Mouse (Mus musculus) MEL (cell line): Measurements from ENCODE around the gene Senp5. TPM values are rescaled to one million over a fixed set of nuclear protein-coding genes. Genes with fewer than 3 reads are reported as not detected.

Experiments
- DNase-seq: peaks from one replicate; pipeline ENCODE4 v3.0.0; 2011; ENCODE audit warnings: low read depth, low spot score
- H3K27ac ChIP-seq: 2 replicates; pipeline ENCODE4 v1.5.1; 2012; ENCODE audit warnings: low read depth, mild to moderate bottlenecking, control low read depth, low read length, moderate library complexity; ENCODE audit not compliant: control insufficient read depth
- H3K27me3 ChIP-seq, 2 experiments: fragments of 150-350 bp in 1 of 2; sonication (generic) in 1 of 2; 2 replicates each; pipeline ENCODE4 v1.6.1; 2012; ENCODE audit warnings: low read length in 2 of 2, mild to moderate bottlenecking in 2 of 2, improper control_type of control experiment in 1 of 2, moderate library complexity in 1 of 2; ENCODE audit not compliant: insufficient read depth in 2 of 2, control insufficient read depth in 1 of 2
- H3K36me3 ChIP-seq, 2 experiments: 2 replicates each; pipeline ENCODE4 v1.6.1; 2012 to 2014; ENCODE audit warnings: low read length in 2 of 2, improper control_type of control experiment in 1 of 2, inconsistent platforms in 1 of 2, mild to moderate bottlenecking in 1 of 2; ENCODE audit not compliant: insufficient read depth in 2 of 2, control insufficient read depth in 1 of 2
- H3K4me1 ChIP-seq, 2 experiments: fragments of 150-350 bp in 1 of 2; sonication (generic) in 1 of 2; 2 replicates each; pipeline ENCODE4 v1.6.1; 2012; ENCODE audit warnings: low read length in 2 of 2, improper control_type of control experiment in 1 of 2, mild to moderate bottlenecking in 1 of 2; ENCODE audit not compliant: insufficient read depth in 2 of 2, control insufficient read depth in 1 of 2
- H3K4me3 ChIP-seq, 2 experiments: fragments of 150-350 bp in 1 of 2; sonication (generic) in 1 of 2; 2 replicates each; pipeline ENCODE4 v1.5.1; 2012; ENCODE audit warnings: low read depth in 2 of 2, low read length in 2 of 2, mild to moderate bottlenecking in 2 of 2, moderate library complexity in 2 of 2, control low read depth in 1 of 2, improper control_type of control experiment in 1 of 2; ENCODE audit not compliant: control insufficient read depth in 1 of 2, insufficient read depth in 1 of 2
- H3K79me2 ChIP-seq: 2 replicates; pipeline ENCODE4 v1.6.1; 2012; ENCODE audit warnings: mild to moderate bottlenecking, low read length, moderate library complexity; ENCODE audit not compliant: control insufficient read depth, poor library complexity, insufficient read depth
- H3K9ac ChIP-seq: 2 replicates; pipeline ENCODE4 v1.6.1; 2012; ENCODE audit warnings: low read depth, mild to moderate bottlenecking, control low read depth, low read length, moderate library complexity; ENCODE audit not compliant: control insufficient read depth, poor library complexity, severe bottlenecking
- H3K9me3 ChIP-seq: fragments of 150-350 bp; sonication (generic); replicated peaks from 2 replicates; pipeline ENCODE4 v1.6.1; 2012; ENCODE audit warnings: mild to moderate bottlenecking, low read length, improper control_type of control experiment, moderate library complexity; ENCODE audit not compliant: insufficient read depth
- CHD2 ChIP-seq: IDR thresholded peaks from 2 replicates; pipeline ENCODE4 v1.6.1; 2011; ENCODE audit warnings: low read length, improper control_type of control experiment
- CTCF ChIP-seq, 3 experiments: IDR thresholded peaks in 2 of 3; conservative IDR thresholded peaks in 1 of 3; 2 replicates each; pipeline ENCODE4 v1.5.1; 2011 to 2012; ENCODE audit warnings: low read length in 3 of 3, low read depth in 2 of 3, mild to moderate bottlenecking in 2 of 3, improper control_type of control experiment in 1 of 3, inconsistent platforms in 1 of 3, mixed read lengths in 1 of 3, moderate library complexity in 1 of 3; ENCODE audit not compliant: control insufficient read depth in 1 of 3, insufficient read depth in 1 of 3, poor library complexity in 1 of 3, severe bottlenecking in 1 of 3
- E2F4 ChIP-seq: IDR thresholded peaks from 2 replicates; pipeline ENCODE4 v1.6.1; 2011; ENCODE audit warnings: low read depth, low read length, improper control_type of control experiment, borderline replicate concordance
- GABPA ChIP-seq: IDR thresholded peaks from 2 replicates; pipeline ENCODE4 v1.6.1; 2012; ENCODE audit warnings: low read depth, mild to moderate bottlenecking, inconsistent platforms, low read length, improper control_type of control experiment, moderate library complexity
- GATA1 ChIP-seq: IDR thresholded peaks from 2 replicates; pipeline ENCODE4 v1.6.1; 2011; ENCODE audit warnings: low read depth, low read length, improper control_type of control experiment
- HCFC1 ChIP-seq: IDR thresholded peaks from 2 replicates; pipeline ENCODE4 v1.6.1; 2012; ENCODE audit warnings: low read depth, mild to moderate bottlenecking, inconsistent platforms, low read length, improper control_type of control experiment, moderate library complexity
- KAT2A ChIP-seq: conservative IDR thresholded peaks from 2 replicates; pipeline ENCODE4 v1.6.1; 2012; ENCODE audit warnings: low read depth, low read length, improper control_type of control experiment, inconsistent platforms
- MAFK ChIP-seq: IDR thresholded peaks from 2 replicates; pipeline ENCODE4 v1.6.1; 2011; ENCODE audit warnings: low read depth, mild to moderate bottlenecking, low read length, improper control_type of control experiment, borderline replicate concordance
- MAZ ChIP-seq: IDR thresholded peaks from 2 replicates; pipeline ENCODE4 v1.6.1; 2012; ENCODE audit warnings: low read depth, mild to moderate bottlenecking, inconsistent platforms, low read length, improper control_type of control experiment
- MYB ChIP-seq: IDR thresholded peaks from 2 replicates; pipeline ENCODE4 v1.6.1; 2011; ENCODE audit warnings: mild to moderate bottlenecking, low read depth, low read length, improper control_type of control experiment
- NELFE ChIP-seq: IDR thresholded peaks from 2 replicates; pipeline ENCODE4 v1.6.1; 2011; ENCODE audit warnings: low read depth, low read length, improper control_type of control experiment
- POLR2AphosphoS2 ChIP-seq: IDR thresholded peaks from 2 replicates; pipeline ENCODE4 v1.6.1; 2011; ENCODE audit warnings: low read length, improper control_type of control experiment
- POLR2AphosphoS5 ChIP-seq: IDR thresholded peaks from 2 replicates; pipeline ENCODE4 v1.6.1; 2012; ENCODE audit warnings: low read depth, borderline replicate concordance, mild to moderate bottlenecking, inconsistent platforms, low read length, moderate library complexity, mixed read lengths
- RAD21 ChIP-seq: IDR thresholded peaks from 2 replicates; pipeline ENCODE4 v1.6.1; 2011; ENCODE audit warnings: mild to moderate bottlenecking, low read depth, low read length, improper control_type of control experiment
- SIN3A ChIP-seq: IDR thresholded peaks from 2 replicates; pipeline ENCODE4 v1.6.1; 2012; ENCODE audit warnings: low read length, improper control_type of control experiment, inconsistent platforms
- SMC3 ChIP-seq: IDR thresholded peaks from 2 replicates; pipeline ENCODE4 v1.6.1; 2011; ENCODE audit warnings: low read depth, low read length, improper control_type of control experiment
- TBP ChIP-seq: IDR thresholded peaks from 2 replicates; pipeline ENCODE4 v1.8.0; 2011; ENCODE audit warnings: low read depth, low read length, improper control_type of control experiment
- TCF12 ChIP-seq: IDR thresholded peaks from 2 replicates; pipeline ENCODE4 v1.6.1; 2014; ENCODE audit warnings: low read depth, mild to moderate bottlenecking, inconsistent platforms, low read length, improper control_type of control experiment, moderate library complexity
- USF1 ChIP-seq: IDR thresholded peaks from 2 replicates; pipeline ENCODE4 v1.6.1; 2014; ENCODE audit warnings: low read depth, mild to moderate bottlenecking, inconsistent platforms, low read length, improper control_type of control experiment, moderate library complexity
- ZC3H11A ChIP-seq: IDR thresholded peaks from 2 replicates; pipeline ENCODE4 v1.6.1; 2012; ENCODE audit warnings: low read depth, mild to moderate bottlenecking, inconsistent platforms, low read length, improper control_type of control experiment
- polyA plus RNA-seq, 2 experiments: library from polyadenylated mRNA; stranded (reverse) in 1 of 2; unstranded in 1 of 2; fragments of >175 nt in 1 of 2; fragments of >200 nt in 1 of 2; gene quantifications; 2 replicates each; pipeline versions ENCODE4 v1.2.1 to v1.2.4; 2012; ENCODE audit warnings: low replicate concordance in 2 of 2, low read depth in 1 of 2; ENCODE audit not compliant: insufficient read length in 2 of 2, insufficient read depth in 1 of 2, missing spikeins in 1 of 2
- total RNA-seq: library from RNA; depleted of rRNA; stranded (reverse); fragments of 300-350 nt; gene quantifications from 2 replicates; pipeline ENCODE4 v1.2.3, GENCODE M21; 2012

Gene Senp5
- total and polyA plus RNA-seq, 3 experiments = 10.3 to 12.5 TPM; not detected in 1

DNA sequence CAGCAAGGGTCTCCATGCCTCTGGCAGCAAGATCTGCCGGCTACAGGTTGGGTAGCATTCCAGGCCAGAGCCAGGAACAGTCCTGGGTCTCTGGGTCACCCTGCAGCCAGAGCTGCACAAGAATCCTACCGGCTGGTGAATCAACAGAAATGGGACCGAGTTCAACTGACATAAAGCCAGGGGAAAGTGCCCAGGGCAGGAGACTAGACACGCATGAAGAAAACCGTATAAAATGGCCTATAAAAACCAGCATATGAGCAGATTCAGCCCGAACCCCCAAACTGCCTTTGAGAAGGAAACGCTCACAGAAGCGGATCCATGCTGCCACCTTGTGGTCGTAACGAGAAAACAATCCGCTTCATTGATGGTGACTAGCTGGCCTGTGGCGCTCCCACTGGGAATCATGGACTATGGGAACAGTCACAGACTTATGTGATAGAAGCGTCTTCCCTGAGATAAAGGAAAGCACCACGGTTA is 84.8 kb downstream of the Senp5 start:
- Histone ChIP-seq H3K27ac (no peak overlapping the region), H3K4me1 (no peaks in the 10 kb centered on the region; a peak in 1 of 4 replicates), H3K4me3 (peak overlapping the region in 1 of 2 experiments; percentile 16; a peak in 1 of 4 replicates), H3K9ac (peak overlapping the region; percentile 54), H3K79me2 (no peaks in the 10 kb centered on the region), H3K27me3 (peaks cover 0 to 3% of the 10 kb centered on the region in 2 experiments; a peak in 2 of 4 replicates), H3K36me3 (no peaks in the 10 kb centered on the region), H3K9me3 (no peaks in the 10 kb centered on the region)
- peak; percentile 84 for DNase-seq
- TF ChIP-seq GATA1 (no peak), SIN3A (0 out of 2 replicates have a peak, but pooled peaks have one; percentile 16), ZC3H11A (peak; percentile 84), SMC3 (peak; percentile 84), POLR2AphosphoS5 (no peak), CTCF (IDR thresholded peaks at IDR 0.05 in 2 of 3, conservative IDR thresholded peaks at IDR 0.05 in 1 of 3; ENCODE audit: control insufficient read depth in 1 of 3, insufficient read depth in 1 of 3, low read depth in 2 of 3, low read length in 3 of 3, poor library complexity in 1 of 3, severe bottlenecking in 1 of 3) (peak; percentile 84 to 96 (median 85)), RAD21 (peak; percentile 96), MAFK (no peak), KAT2A (no peak)

DNA sequence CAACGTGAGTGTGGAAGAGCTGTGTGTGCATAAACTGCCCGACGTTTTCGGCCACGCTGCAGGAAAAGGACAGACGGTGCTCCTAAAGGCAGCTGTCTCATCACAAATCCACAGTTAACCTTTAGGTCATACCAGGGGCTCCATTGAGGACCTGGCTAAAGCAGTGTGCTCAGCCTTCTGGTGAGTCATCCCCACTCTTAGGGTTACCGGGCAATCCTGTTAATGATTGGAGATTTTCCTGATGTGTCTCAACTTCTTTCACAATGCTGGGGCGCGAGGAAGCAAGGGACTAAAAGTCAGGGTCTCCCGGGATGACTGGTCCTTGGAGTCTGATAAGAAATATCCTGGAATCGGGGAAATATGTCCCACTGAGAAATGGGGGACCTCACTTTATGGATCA is 85.3 kb downstream of the Senp5 start:
- no peak for DNase-seq
- H3K9ac ChIP-seq = no peak overlapping the region
- TF ChIP-seq NELFE (no peak), CHD2 (no peak), TCF12 (no peak), HCFC1 (no peak), E2F4 (no peak), MAZ (no peak), MYB (no peak), RAD21 (no peak), POLR2AphosphoS2 (no peak), KAT2A (no peak), GABPA (no peak), TBP (no peak), USF1 (no peak)

More for the DNA sequence above, 85.3 kb downstream of the Senp5 start:
- Histone ChIP-seq H3K36me3 (no peaks in the 10 kb centered on the region), H3K27ac (no peak overlapping the region), H3K4me1 (no peaks in the 10 kb centered on the region; a peak in 1 of 4 replicates), H3K4me3 (no peak overlapping the region), H3K9me3 (no peaks in the 10 kb centered on the region), H3K27me3 (peaks cover 0 to 3% of the 10 kb centered on the region in 2 experiments; a peak in 2 of 4 replicates), H3K79me2 (no peaks in the 10 kb centered on the region)
